Mouse (Mus musculus) heart, adult 2 months (tissue): ENCODE data around the gene Eya4.

Experiments
- CTCF ChIP-seq: fragments of 200-600 bp; IDR thresholded peaks from 2 replicates; pipeline ENCODE4 v1.8.1; 2022; ENCODE audit warnings: antibody characterized with exemption, mild to moderate bottlenecking, moderate library complexity
- EP300 ChIP-seq: fragments of 200-500 bp; IDR thresholded peaks from 2 replicates; pipeline ENCODE4 v1.6.1; 2011; ENCODE audit warnings: low read depth, low read length, control low read depth; ENCODE audit not compliant: insufficient read depth
- POLR2A ChIP-seq: fragments of 200-500 bp; IDR thresholded peaks from 2 replicates; pipeline ENCODE4 v1.6.1; 2011; ENCODE audit warnings: mild to moderate bottlenecking, low read depth, low read length, control low read depth; ENCODE audit not compliant: insufficient read depth

DNA sequence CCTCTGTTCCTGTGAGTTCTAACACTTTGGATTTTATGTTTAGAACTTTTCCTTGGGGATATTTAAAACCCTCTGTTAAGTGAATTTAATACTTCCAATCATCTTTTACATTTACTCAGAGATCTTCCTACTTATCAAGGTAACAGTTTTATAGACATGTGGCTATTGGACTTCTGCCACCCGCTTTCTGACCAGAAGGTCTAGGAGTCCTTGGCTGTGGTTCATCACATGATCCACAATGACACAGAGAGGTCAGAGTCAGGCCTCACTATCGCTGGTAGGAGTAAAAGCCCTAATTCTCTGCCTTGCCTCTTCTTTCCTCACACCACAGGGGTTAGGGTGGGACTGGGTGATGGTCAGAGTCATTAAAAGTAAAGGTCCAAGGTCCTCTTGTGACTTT lies 277.2 kb downstream of the Eya4 start:
- no peak for TF ChIP-seq POLR2A
- no peak for TF ChIP-seq CTCF
- no peak for TF ChIP-seq EP300
